Mouse (Mus musculus): Measurements from ENCODE around the gene Hmga1. TPM values are rescaled to one million over a fixed set of nuclear protein-coding genes. Genes with fewer than 3 reads are reported as not detected.

Hmga1 gene
- 108 and 116 TPM in 2 replicates for polyA plus RNA-seq (2015; fragmentation: Nextera tagmentation; extraction: Ambion mirVana)

DNA sequence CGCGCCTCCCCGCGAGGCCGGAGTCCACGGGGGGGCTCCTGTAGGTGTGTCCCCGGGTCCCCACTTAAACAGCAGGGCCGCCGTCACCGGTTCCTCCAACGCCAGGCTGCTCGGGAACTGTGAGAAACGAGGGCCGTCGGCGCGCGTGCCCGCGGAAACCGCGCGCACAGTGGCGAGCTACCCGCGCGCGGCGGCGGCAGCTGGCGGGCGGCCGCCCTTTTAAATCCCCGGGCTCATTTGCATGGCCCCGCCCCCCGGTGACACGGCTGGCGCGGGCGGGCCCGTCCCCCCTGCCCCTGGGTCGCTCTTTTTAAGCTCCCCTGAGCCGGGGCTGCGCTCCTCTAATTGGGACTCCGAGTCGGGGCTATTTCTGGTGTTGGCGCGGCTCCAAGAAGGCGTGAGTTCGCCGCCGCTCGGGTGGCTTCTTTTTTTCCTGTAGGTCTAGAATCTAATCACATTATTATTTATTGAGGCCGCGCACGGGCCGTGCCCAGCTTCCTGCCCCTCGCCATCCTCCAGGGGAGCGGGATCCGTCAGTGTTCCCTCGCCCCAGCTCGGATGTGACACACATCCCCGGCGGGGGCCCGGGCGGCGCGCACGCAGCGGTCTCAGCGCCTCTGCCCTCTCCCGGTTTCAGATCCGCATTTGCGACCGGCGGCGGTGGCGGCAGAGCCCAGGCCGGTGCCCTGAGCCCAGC lies at the start of gene Hmga1:
Hmga1 (plus strand) TSS at position 183 of the 697 bp plus-strand sequence.
- TF ChIP-seq CTCF (IDR thresholded peaks at IDR 0.05; ENCODE audit: low read depth), result no peak
- Histone ChIP-seq H3K36me3 (ENCODE audit: control insufficient read depth, insufficient read depth) (no peaks in the 10 kb centered on the region; the same call in 1 of the 2 replicates), H3K4me1 (replicated peaks; ENCODE audit: control insufficient read depth, insufficient read depth, low read length) (0 out of 2 replicates have a peak, but pooled peaks cover 3% of the 10 kb centered on the region), H3K4me2 (replicated peaks; ENCODE audit: low read depth) (peak within 1 kb of the TSS; percentile 93), H3K9ac (ENCODE audit: low read depth, low read length) (peak within 1 kb of the TSS; percentile 81), H3K9me3 (ENCODE audit: control insufficient read depth) (no peaks in the 10 kb centered on the region), H3K27ac (ENCODE audit: low read depth, low read length) (peak within 1 kb of the TSS; percentile 91), H3K4me3 (ENCODE audit: low read depth, low read length) (peak within 1 kb of the TSS; percentile 80), H3K27me3 (replicated peaks; ENCODE audit: control insufficient read depth, insufficient read depth, low read length) (no peaks in the 10 kb centered on the region)
- WGBS, result under 1% methylated on average over 72 of the region's 79 CpGs
- peak; percentile 67 for ATAC-seq

DNA sequence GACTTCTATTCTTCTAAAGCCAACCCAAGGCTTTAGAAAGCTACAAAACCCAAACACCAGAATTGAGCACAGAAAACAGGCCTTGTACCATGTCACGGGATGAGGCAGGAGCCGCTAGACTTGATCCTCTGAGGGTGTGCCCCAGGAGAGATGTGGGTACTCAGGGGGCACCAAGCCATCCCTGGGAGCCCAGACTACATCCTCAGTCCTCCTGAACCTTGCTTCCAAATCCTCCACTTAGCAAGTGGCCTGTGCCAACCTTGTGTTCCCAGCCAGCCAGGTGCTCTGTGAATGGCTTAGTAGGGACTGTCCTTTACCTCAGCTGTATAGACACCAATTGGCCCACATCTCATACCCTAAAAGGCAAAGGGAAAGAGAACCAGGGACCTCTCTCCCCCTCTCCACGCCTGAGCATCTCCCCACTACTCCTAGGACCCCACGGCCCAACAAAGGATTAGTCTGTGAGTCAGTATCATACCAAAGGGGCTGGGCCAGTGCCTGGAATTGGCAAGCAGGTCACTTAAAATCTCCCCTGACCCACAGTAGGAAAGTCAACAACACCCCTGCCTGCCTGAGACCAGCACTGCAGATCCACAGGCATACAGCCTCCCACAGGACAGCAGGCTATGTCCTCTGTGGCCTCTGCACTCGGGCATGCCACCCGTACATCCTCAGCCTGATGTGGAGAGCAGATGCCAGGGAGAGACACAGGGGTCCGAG lies 49.3 kb upstream of the Hmga1 start:
- Histone ChIP-seq H3K27ac (ENCODE audit: low read depth, low read length) (no peak overlapping the region), H3K27me3 (replicated peaks; ENCODE audit: control insufficient read depth, insufficient read depth, low read length) (peaks cover 39% of the 10 kb centered on the region), H3K4me2 (replicated peaks; ENCODE audit: low read depth) (no peak overlapping the region), H3K36me3 (ENCODE audit: control insufficient read depth, insufficient read depth) (no peaks in the 10 kb centered on the region), H3K4me3 (ENCODE audit: low read depth, low read length) (no peak overlapping the region), H3K9ac (ENCODE audit: low read depth, low read length) (no peak overlapping the region), H3K4me1 (replicated peaks; ENCODE audit: control insufficient read depth, insufficient read depth, low read length) (no peaks in the 10 kb centered on the region), H3K9me3 (ENCODE audit: control insufficient read depth) (no peaks in the 10 kb centered on the region)
- no peak for TF ChIP-seq CTCF (IDR thresholded peaks at IDR 0.05; ENCODE audit: low read depth)
- 91% methylated on average over 7 of the region's 7 CpGs for whole genome bisulfite sequencing
- no peak for ATAC-seq

DNA sequence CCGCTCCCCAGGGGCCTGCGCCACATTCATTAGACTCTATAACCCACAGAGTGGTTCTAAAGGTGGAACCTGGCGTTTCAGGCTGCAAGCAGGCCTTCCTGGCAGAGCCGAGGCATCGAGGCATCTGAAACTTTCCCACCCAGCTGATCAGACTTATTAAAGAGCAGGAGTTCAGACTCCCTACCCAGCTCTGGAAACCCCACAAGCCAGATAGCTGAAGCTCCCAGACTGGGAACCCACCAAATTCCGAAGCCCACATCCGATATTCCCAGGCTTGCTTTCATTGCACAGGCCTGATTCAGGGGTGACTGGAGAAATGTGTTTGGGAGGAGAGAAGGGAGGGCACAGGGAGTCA lies 48.7 kb upstream of the Hmga1 start:
- Histone ChIP-seq H3K4me3 (ENCODE audit: low read depth, low read length) (no peak overlapping the region), H3K27me3 (replicated peaks; ENCODE audit: control insufficient read depth, insufficient read depth, low read length) (peaks cover 41% of the 10 kb centered on the region), H3K4me2 (replicated peaks; ENCODE audit: low read depth) (no peak overlapping the region), H3K36me3 (ENCODE audit: control insufficient read depth, insufficient read depth) (no peaks in the 10 kb centered on the region), H3K4me1 (replicated peaks; ENCODE audit: control insufficient read depth, insufficient read depth, low read length) (0 out of 2 replicates have a peak, but pooled peaks cover 3% of the 10 kb centered on the region), H3K9ac (ENCODE audit: low read depth, low read length) (no peak overlapping the region), H3K9me3 (ENCODE audit: control insufficient read depth) (no peaks in the 10 kb centered on the region), H3K27ac (ENCODE audit: low read depth, low read length) (no peak overlapping the region)
- no peak for ATAC-seq
- no peak for TF ChIP-seq CTCF (IDR thresholded peaks at IDR 0.05; ENCODE audit: low read depth)
- WGBS, result 89% methylated on average over 7 of the region's 7 CpGs

DNA sequence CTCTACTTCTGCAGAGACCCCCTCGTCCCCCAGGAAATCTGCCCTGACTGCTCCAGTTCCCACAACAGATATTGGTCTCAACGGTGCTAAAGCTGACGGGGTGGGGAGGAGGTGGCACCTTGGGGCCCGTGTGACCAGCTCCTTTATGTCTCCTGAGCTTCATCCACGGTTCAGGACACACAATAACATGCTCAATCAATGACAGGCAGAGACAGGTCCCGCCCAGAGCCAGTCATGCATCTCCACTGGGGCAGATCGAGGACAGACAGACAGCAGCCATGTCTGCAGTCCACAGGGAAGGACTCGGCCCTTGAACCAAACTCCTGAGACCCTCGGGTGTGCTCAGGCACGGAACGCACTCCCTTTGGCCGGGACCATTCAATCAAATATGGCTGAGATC lies 48.3 kb upstream of the Hmga1 start:
- no peak for ATAC-seq
- H3K27me3 ChIP-seq (replicated peaks; ENCODE audit: control insufficient read depth, insufficient read depth, low read length), result peaks cover 41% of the 10 kb centered on the region

DNA sequence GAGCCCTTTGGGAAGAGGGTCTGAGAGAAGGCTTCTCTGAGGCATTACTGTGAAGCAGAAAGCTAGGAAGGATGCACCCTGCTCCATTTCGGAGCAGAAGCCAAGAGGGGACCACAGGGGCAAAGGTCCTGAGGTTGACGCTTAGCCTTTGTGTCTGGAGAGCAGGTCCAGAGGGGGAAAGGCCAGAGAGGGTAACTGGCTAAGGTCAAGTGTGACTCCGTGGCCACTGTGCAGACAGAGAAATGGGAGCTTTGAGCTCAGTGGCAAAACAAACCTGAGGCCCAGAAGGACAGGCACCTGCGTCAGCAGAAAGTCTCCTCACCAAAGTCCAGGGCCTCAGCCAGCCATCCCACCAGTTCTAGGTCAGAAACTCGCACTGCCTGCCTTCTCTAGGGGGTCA lies 47.8 kb upstream of the Hmga1 start:
- no peak for TF ChIP-seq CTCF (IDR thresholded peaks at IDR 0.05; ENCODE audit: low read depth)
- Histone ChIP-seq H3K27me3 (replicated peaks; ENCODE audit: control insufficient read depth, insufficient read depth, low read length) (peaks cover 46% of the 10 kb centered on the region), H3K36me3 (ENCODE audit: control insufficient read depth, insufficient read depth) (no peaks in the 10 kb centered on the region), H3K4me1 (replicated peaks; ENCODE audit: control insufficient read depth, insufficient read depth, low read length) (0 out of 2 replicates have a peak, but pooled peaks cover 3% of the 10 kb centered on the region), H3K4me2 (replicated peaks; ENCODE audit: low read depth) (no peak overlapping the region), H3K27ac (ENCODE audit: low read depth, low read length) (no peak overlapping the region), H3K9ac (ENCODE audit: low read depth, low read length) (no peak overlapping the region), H3K9me3 (ENCODE audit: control insufficient read depth) (no peaks in the 10 kb centered on the region), H3K4me3 (ENCODE audit: low read depth, low read length) (no peak overlapping the region)
- 73% methylated on average over 5 of the region's 5 CpGs for WGBS
- ATAC-seq, result no peak

More for the DNA sequence above, 48.3 kb upstream of the Hmga1 start:
- no peaks in the 10 kb centered on the region for H3K9me3 ChIP-seq (ENCODE audit: control insufficient read depth)
- TF ChIP-seq CTCF (IDR thresholded peaks at IDR 0.05; ENCODE audit: low read depth), result no peak
- no peaks in the 10 kb centered on the region for H3K36me3 ChIP-seq (ENCODE audit: control insufficient read depth, insufficient read depth)
- no peak overlapping the region for H3K4me2 ChIP-seq (replicated peaks; ENCODE audit: low read depth)
- 0 out of 2 replicates have a peak, but pooled peaks cover 3% of the 10 kb centered on the region for H3K4me1 ChIP-seq (replicated peaks; ENCODE audit: control insufficient read depth, insufficient read depth, low read length)
- H3K9ac ChIP-seq (ENCODE audit: low read depth, low read length), result no peak overlapping the region
- no peak overlapping the region for H3K27ac ChIP-seq (ENCODE audit: low read depth, low read length)
- 70% methylated on average over 12 of the region's 12 CpGs for WGBS
- no peak overlapping the region for H3K4me3 ChIP-seq (ENCODE audit: low read depth, low read length)

DNA sequence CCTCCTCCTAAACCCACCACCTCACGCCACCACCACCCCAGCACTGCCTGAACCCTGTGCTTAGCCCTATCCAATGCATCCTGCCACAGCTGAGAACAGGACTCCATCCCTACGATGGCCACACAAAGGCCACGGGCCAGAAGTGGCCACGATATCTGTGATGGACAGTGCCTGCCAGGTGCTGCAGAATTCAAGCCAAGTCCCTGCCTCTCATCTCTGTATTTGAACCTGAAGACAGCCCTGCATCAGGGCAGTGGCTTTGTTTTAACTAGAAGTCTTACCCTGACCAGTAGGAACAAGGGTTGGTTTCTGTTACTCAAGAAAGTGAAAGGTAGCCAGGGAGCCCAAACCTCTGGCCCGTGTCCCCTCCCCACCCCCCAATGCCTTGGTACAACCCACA lies 47.2 kb upstream of the Hmga1 start:
- Histone ChIP-seq H3K36me3 (ENCODE audit: control insufficient read depth, insufficient read depth) (no peaks in the 10 kb centered on the region), H3K4me3 (ENCODE audit: low read depth, low read length) (no peak overlapping the region), H3K4me2 (replicated peaks; ENCODE audit: low read depth) (no peak overlapping the region), H3K27ac (ENCODE audit: low read depth, low read length) (no peak overlapping the region), H3K9ac (ENCODE audit: low read depth, low read length) (no peak overlapping the region), H3K9me3 (ENCODE audit: control insufficient read depth) (no peaks in the 10 kb centered on the region), H3K27me3 (replicated peaks; ENCODE audit: control insufficient read depth, insufficient read depth, low read length) (peaks cover 51% of the 10 kb centered on the region), H3K4me1 (replicated peaks; ENCODE audit: control insufficient read depth, insufficient read depth, low read length) (0 out of 2 replicates have a peak, but pooled peaks cover 3% of the 10 kb centered on the region)
- 76% methylated on average over 5 of the region's 5 CpGs for WGBS
- ATAC-seq, result no peak
- TF ChIP-seq CTCF (IDR thresholded peaks at IDR 0.05; ENCODE audit: low read depth), result no peak
